Mouse (Mus musculus): Measurements from ENCODE around the gene Klri1.
"Not testable (repeated sequence)": the region's sequence is repeated elsewhere in the genome, so short reads cannot be mapped to it uniquely, and the experiment has no call there.

The Klri1 gene

DNA sequence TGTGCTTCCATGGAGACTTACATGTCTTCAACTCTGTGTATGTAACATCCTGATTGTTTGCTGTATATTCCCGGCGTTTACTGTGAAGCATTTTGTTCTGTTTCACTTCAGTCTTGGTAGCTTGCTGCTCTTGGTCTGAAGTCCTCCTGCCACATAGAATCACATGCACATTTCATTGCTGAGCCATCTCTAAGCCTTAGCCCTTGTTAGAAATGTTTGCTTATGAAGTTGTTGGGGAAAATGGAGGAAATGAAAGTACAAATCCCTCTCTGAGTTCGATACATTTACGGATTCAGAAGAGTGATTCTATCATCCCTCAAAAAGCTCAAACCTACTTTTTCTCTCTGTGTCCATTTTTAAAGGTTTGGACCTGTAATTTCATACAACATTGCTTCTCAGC is at the start of gene Klri1:
Gene Klri1, minus strand, starts transcription at position 101 of the 400 bp plus-strand sequence.
- no peak for DNase-seq (ENCODE audit: low read depth)

DNA sequence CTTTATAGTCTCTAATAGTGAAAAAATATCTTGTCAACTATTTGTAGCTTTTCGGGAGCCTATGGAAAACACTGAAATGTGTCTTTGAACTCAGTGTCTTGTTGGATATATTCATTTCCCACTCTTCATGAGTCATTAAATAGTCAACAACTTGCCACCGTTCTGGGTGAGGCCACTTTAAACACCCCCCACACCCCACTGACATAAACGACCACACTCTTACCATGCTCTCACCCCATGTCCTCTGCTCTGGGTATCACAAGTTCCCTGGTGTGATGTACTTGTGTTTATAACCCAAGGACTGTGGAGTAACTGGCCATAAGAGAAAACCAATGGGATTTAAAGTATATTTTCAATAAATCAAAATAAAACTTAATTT is 30.7 kb upstream of the Klri1 start:
- DNase-seq (ENCODE audit: low read depth), result peak; percentile 61

DNA sequence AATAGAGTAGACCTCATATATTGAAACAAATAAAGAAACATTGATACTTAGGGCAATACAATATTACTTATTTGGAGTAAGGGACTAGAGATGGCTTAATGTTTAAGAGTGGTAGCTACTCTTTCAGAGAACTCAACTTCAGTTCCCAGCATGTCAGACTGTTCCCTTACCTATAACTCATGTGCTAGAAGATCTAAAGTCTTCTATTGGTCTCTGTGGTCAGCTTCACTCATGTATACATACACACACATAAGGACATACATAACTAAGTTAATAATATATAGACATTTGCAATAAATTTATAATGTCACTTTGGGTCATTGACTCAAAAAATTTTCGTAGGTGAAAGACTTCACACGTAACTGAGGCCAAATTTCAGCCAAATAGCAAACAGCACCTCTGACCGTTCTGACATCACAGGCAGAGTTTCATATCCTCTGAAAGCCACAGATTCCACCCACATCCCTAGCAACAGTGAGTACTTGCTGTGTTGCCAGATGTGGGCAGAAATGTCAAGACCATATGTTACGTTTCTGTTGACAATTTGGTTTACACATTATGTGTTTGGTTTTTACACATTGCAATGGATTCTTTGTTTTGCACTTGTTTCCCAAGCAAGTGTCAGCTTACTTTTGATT is 30.2 kb upstream of the Klri1 start:
- peak; percentile 90 for DNase-seq (ENCODE audit: low read depth)

DNA sequence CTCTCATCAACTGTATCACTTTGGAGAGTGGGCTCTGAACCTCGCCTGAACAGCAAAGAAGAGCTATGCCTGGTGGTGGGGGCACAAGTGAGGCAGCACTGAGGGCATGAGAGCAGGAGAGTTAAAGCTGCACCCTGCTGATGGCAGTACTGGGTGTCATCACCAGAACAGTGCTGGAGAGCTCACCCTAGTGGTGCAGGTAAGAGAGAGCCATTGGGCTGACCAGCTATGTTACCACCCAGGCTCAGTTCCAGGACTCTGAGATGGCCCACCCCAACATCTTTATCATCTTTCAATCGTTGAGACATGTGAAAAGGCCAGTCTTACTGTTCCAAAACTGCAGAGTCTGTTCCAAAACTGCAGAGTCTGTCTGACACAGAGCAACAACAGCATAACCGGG is 29.2 kb upstream of the Klri1 start:
- DNase-seq (ENCODE audit: low read depth), result no peak

DNA sequence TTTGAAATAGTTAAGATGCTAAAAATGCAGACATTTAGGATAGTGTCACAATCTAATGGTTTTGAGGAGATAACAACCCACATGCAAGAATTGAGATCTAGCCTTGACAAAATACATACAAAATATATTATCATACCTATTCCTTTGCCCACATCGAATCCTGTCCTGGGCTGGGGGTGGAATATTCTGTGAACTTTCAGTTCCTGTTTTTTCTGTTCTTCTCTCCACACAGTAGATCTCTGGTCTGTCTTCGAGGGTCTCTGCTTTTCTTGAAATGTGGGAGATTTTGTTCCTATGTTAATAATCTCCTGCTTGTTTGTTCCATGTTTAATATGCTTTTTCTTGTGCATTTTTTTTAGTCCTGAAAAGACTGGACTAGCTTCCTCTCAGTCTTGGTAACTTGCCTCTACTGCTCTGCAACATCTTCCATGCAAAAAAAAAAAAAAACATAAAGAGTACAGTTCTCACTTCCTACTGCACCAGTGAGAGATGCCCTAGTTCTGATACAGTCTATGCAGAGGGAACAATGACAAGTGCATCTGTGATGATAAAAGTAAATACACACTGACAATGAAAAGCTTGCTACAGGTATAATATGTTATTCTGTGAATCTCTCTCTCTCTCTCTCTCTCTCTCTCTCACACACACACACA is 23.3 kb upstream of the Klri1 start, which contains the start of gene Klri2:
Gene Klri2, minus strand, starts transcription at position 416 of the 653 bp plus-strand sequence.
- peak; percentile 5 for DNase-seq (ENCODE audit: low read depth)

DNA sequence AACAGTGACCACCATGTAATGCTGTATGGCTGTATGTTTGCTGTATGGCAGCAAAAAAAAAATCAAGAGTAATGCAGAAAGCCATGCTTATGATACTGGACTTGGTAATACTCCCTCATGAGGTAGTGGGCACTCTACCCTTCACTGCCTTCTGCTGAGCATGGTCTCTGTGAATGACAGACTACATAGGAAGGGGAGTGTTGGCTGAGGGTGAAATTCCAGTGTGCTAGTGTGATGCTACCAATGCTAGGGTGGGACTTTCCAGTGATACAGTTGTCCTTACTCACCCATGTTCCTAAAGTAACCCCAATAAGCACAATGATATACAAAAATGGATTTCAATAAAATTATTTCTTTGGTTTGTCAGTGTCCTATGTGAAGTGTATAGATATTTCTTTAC is 19.5 kb upstream of the Klri1 start:
- DNase-seq (ENCODE audit: low read depth), result no peak

DNA sequence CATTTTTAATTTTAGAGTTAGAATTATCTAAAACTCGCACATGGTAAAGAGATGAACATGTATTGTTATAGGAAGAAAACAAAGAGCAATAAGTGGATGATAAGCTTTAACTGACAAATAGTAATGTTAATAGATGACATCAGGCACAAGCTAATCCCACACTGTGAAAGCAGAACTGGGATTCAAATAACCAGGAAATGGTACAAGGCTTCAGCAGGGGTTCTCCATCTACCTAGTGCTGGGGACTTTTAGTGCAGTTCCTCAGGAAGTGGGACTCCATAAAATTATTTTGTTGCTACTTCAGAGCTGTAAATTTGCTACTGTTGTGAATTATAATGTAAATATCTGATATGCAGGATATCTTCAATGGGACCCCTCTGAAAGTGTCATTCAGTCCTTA is 10.3 kb upstream of the Klri1 start:
- no peak for DNase-seq (ENCODE audit: low read depth)

DNA sequence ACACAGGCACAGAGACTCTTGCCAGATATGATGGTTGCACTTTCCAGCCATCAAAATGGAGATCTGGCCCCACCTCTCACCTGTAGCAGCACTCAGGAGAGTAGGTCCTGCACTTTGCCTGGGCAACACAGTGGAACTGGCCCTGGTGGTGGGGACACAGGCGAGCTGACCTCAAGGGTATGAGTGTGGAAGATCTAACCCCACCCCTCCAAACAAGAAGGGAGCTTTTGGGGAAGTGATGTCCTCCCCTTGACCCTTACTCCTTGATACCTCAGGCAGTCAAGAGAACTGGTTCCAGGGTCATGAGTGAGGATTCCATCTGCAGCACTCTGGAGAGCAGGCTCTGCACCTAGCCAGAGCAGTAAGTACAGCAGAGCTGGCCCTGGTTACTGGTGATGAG is 4.5 kb upstream of the Klri1 start:
- DNase-seq (ENCODE audit: low read depth), result no peak

DNA sequence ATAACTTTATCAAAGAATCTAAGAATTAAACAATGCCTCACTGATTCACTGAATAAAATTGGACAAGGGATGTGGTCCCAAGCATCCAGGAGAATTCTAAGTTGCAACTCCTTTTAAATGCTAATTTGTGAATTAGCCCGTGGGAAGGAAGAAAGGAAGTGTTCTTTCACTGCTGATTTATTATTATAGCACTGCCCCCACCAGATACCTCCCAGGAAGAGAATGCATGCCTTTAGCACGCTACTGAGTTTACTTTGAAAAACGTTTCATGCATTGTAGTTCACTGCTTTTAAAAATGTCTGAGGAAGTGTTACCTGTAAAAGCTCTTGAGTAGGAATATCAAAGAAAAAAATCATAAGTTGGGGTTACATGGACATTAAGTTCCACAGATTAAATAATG is 3.6 kb upstream of the Klri1 start:
- DNase-seq (ENCODE audit: low read depth), result no peak

DNA sequence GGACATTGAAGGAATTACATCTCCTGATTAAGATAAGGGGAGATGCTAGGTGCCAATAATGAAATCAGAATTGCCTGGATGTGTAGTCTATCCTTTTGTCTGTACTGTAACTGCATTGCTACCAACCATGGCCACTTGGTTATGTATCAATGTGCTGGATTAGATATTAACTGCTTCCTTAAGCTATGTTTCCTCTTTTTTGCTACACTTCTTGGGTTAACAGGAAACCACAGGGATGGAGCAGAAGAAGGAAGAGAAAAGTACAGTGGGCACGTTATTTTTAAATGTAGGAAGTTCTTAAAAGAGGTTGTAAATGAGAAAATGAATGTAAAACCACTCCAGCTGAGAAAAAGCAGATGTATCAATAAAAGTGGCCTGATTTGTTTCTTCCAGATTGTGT is 3.4 kb downstream of the Klri1 start:
- peak; percentile 50 for DNase-seq (ENCODE audit: low read depth)

DNA sequence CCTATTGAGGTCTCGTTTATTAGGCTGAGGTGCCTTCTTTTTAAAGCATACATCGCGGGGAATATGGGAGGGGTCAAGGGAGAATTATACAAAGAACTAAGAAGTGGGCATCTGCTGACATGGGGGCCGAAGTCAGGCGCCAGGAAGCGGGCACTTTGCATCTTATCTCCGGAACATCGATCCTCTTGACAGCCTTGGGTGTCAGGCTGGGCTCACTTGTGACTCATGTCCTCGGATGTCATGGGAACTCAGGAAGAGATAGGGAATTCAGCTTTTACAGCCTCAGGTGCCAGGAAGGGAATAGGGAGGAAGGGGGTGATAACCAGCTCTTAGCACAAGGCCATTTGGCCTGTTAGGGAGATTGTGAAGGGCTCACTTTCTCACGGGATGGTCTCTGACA is 25.5 kb downstream of the Klri1 start:
- not testable (repeated sequence) for DNase-seq (ENCODE audit: low read depth)

DNA sequence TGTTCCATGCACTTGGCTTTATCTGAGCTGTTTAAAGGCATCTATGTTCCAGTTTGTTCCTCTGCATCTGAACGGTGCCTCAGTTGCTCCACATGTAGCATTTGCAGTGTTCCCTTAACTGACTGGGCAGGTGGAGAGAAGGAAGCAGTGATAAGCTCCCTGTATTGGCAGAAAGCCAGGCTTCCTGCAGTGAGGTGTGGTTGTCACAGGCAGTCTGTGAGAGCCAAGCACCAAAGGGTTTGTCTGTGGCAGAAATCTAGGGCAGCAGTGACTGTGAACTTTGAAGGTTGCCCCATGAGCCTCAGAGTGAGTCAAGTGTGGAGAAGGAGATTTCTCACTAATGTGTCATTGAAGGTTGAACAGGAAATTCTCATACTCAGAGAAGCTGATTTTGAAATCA is 36.6 kb downstream of the Klri1 start:
- DNase-seq (ENCODE audit: low read depth), result peak; percentile 69

DNA sequence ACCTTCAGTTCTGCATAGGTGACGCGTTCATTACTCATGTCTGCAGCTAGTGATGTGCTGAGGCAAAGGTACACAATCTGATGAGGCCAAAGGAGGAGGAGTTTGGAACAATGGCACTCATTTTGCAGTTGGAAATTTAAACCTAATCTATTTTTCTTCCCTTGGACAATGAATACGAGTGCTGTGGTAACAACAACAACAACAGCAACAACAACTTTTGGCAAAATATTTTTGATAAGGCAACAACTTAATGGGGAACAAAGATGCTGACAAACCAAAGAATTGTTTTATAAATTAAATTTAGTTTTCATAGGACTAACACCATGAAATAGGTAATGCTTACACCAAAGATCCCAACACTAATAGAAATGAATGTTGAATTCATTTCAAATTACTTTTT is 38.1 kb downstream of the Klri1 start, which contains the start of gene Klrc1:
Gene Klrc1, minus strand, starts transcription at position 101 of the 400 bp plus-strand sequence.
- DNase-seq (ENCODE audit: low read depth), result no peak

DNA sequence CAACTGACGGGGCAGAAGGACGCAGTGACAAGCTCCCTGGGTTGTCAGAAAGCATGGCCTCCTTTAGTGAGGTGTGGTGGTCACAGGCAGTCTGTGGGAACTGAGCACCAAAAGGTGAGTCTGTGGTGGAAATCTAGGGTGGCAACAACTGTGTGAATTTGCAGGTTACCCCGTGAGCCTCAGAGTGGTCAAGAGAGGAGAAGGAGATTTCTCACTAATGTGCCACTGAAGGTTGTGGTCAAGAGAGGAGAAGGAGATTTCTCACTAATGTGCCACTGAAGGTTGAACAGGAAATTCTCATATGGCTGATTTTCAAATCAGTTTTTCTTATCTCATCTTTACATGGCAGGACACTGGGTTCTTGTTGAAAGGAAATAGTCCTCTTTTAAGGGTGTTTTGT is 55.6 kb downstream of the Klri1 start:
- DNase-seq (ENCODE audit: low read depth), result not testable (repeated sequence)

DNA sequence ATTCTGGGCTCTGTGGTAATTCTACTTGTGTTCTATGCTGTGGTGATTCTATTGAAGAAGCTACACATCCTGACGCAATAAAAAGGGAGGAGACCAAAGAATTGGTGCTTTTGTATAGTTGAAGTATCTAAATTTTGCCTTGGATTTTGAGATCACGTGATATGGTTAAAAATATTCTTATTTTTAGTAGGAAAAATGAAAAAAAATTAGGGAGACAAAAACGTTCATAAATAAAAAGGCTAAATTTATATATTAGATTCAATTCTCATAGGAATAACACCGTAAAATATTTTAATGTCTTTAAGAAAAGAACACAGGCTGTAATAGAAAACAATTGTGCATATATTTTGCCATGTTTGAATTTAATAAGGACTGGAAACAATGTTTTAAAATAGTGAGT is 56.3 kb downstream of the Klri1 start, which contains the start of gene Klrc2:
Gene Klrc2, minus strand, starts transcription at position 101 of the 400 bp plus-strand sequence.
- DNase-seq (ENCODE audit: low read depth), result peak; percentile 52
